Mouse (Mus musculus) B cell, adult (primary cell): ENCODE measurements around the gene Ablim2. TPM values are rescaled to one million over a fixed set of nuclear protein-coding genes. Genes with fewer than 3 reads are reported as not detected.

Source experiments
- total RNA-seq: library from RNA; stranded (reverse); gene quantifications from 4 replicates; pipeline ENCODE4 v1.2.4, GENCODE M21; 2023; ENCODE audit not compliant: inconsistent age

Ablim2 gene
- 0.39 to 0.75 TPM (median 0.69 TPM) in 3 of 4 replicates, not detected in the other for total RNA-seq

GRCm38 (mm10) chr5:35757639-35758001 lies at the start of gene Ablim2:
TSS of gene Ablim2 (plus strand) at chr5:35757880.

GRCm38 (mm10) chr5:35739536-35740278 lies 18.0 kb upstream of the Ablim2 start, which contains the start of gene Sh3tc1:
TSS of gene Sh3tc1 (minus strand) at chr5:35739987.

DNA sequence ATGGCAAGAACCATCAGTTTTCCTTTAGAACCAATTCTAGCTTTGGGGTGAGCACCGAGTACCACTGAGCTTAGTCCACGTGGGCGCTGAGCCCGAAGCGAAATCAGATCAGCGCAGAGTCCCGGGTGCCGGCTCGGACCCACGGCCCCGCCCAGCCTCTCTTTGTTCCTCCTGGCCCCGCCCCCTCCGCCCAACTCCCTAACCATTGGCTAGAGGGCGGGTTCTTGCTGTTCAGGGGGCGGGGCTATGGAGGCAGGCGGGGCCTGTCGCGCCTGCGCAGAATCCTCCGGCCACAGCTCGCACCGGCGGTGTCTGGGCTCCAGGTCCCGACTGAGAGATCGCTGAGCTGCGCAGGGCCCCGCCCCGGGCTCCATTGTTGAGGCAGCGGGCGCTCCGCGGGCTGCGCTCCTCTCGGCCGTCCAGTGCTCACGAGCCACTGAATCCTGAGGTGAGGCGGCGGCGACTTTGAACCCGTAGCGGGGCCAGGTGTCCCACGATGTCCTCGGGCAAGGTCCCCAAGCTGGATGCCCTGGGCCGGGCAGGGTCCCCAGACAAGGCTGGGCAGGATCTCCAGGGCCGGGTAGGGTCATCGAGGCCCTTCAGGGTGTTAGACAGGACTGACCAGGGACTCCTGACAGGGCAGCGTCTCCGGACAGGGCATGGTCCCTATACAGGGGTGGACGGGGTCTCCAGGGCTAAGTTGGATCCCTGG lies 135.6 kb downstream of the Ablim2 start, which contains the start of gene Afap1:
TSS of gene Afap1 (plus strand) at position 227 of the 712 bp plus-strand sequence.

Other genes with a start within 250 kb of the Ablim2 start
- not detected in 4 replicates for gene Cpz, start 232.2 kb upstream of the Ablim2 start, total RNA-seq
- gene Trmt44, start 182.8 kb upstream of the Ablim2 start, total RNA-seq = 12.3 to 14.6 TPM (median 12.6 TPM) in 4 replicates
- gene Acox3, start 174.8 kb upstream of the Ablim2 start, total RNA-seq = 155 to 166 TPM (median 162 TPM) in 4 replicates
- 0.57 to 0.80 TPM in 2 of 4 replicates, not detected in the others for gene Htra3, start 78.1 kb upstream of the Ablim2 start, total RNA-seq
- 27.0 to 34.7 TPM (median 30.3 TPM) in 4 replicates for gene Sh3tc1, start 17.9 kb upstream of the Ablim2 start, total RNA-seq
- gene Afap1, start 135.4 kb downstream of the Ablim2 start, total RNA-seq = 10.5 to 13.2 TPM (median 11.7 TPM) in 4 replicates